Mouse (Mus musculus) CH12.LX (cell line): Measurements from ENCODE around the gene Prim1.

Source experiments
- CTCF ChIP-seq, 2 experiments: IDR thresholded peaks in 1 of 2; conservative IDR thresholded peaks in 1 of 2; 2 replicates each; pipeline ENCODE4 v1.5.1; 2011 to 2012; ENCODE audit warnings: low read depth in 2 of 2, low read length in 2 of 2, improper control_type of control experiment in 1 of 2, inconsistent platforms in 1 of 2, mild to moderate bottlenecking in 1 of 2, moderate library complexity in 1 of 2
- EP300 ChIP-seq: IDR thresholded peaks from 2 replicates; pipeline ENCODE4 v1.6.1; 2011; ENCODE audit warnings: low read length, improper control_type of control experiment
- MAFK ChIP-seq: IDR thresholded peaks from 2 replicates; pipeline ENCODE4 v1.6.1; 2011; ENCODE audit warnings: low read length, improper control_type of control experiment; ENCODE audit not compliant: insufficient replicate concordance
- NELFE ChIP-seq: IDR thresholded peaks from 2 replicates; pipeline ENCODE4 v1.6.1; 2011; ENCODE audit warnings: low read depth, low read length, improper control_type of control experiment
- POLR2A ChIP-seq: IDR thresholded peaks from 2 replicates; pipeline ENCODE4 v1.6.1; 2011; ENCODE audit warnings: low read depth, mild to moderate bottlenecking, improper control_type of control experiment, low read length
- TCF12 ChIP-seq: IDR thresholded peaks from 2 replicates; pipeline ENCODE4 v1.6.1; 2014; ENCODE audit warnings: low read depth, mild to moderate bottlenecking, inconsistent platforms, low read length, improper control_type of control experiment
- ZMIZ1 ChIP-seq: IDR thresholded peaks from 2 replicates; pipeline ENCODE4 v1.6.1; 2012; ENCODE audit warnings: low read depth, mild to moderate bottlenecking, inconsistent platforms, low read length, improper control_type of control experiment
- ZNF384 ChIP-seq: IDR thresholded peaks from 2 replicates; pipeline ENCODE4 v1.6.1; 2012; ENCODE audit warnings: low read depth, low read length, improper control_type of control experiment, inconsistent platforms

DNA sequence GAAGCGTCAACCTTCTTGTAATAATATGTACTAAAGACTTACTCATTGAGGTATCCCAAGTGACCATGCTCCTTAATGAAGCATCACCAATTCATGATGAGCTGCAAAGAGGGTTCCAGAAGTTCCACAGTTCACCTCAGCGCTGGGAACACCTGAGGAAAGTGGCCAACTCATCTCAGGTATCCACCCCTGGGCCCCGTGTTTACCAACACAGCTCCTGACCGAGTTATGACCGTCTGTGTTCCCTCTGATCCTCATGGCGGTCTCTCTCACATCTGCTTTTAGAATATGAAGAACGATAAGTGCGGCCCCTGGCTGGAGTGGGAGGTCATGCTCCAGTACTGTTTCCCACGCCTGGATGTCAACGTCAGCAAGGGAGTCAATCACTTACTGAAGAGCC is 8.5 kb downstream of the Prim1 start:
- TF ChIP-seq CTCF (conservative IDR thresholded peaks at IDR 0.05 in 1 of 2, IDR thresholded peaks at IDR 0.05 in 1 of 2; ENCODE audit: low read depth in 2 of 2, low read length in 2 of 2) = no peak
- TF ChIP-seq ZNF384 = no peak
- TF ChIP-seq ZMIZ1 = no peak
- TF ChIP-seq EP300 = no peak
- no peak for TF ChIP-seq TCF12
- TF ChIP-seq MAFK = no peak
- no peak for TF ChIP-seq POLR2A
- no peak for TF ChIP-seq NELFE
